Mouse (Mus musculus) kidney, embryonic 14.5 days (tissue): ENCODE results near the gene Lif. TPM values are rescaled to one million over a fixed set of nuclear protein-coding genes. Genes with fewer than 3 reads are reported as not detected.

Experiments
- ATAC-seq: fragments of 200-750 bp; cut with Nextera tagmentation; 2 replicates; pipeline ENCODE4 v1.8.0; 2017; ENCODE audit warnings: moderate number of reproducible peaks, mild to moderate bottlenecking, moderate TSS enrichment, moderate library complexity; ENCODE audit not compliant: low FRiP score, low TSS enrichment
- H3K27ac ChIP-seq: fragments of 300-500 bp; sonication (generic); 2 replicates; pipeline ENCODE4 v1.5.1; 2014; ENCODE audit warnings: low read depth, mild to moderate bottlenecking, low read length, moderate library complexity, mixed read lengths
- H3K27me3 ChIP-seq: fragments of 300-500 bp; sonication (generic); 2 replicates; pipeline ENCODE4 v1.6.1; 2014; ENCODE audit warnings: mild to moderate bottlenecking, low read length; ENCODE audit not compliant: control insufficient read depth, insufficient read depth
- H3K36me3 ChIP-seq: fragments of 300-500 bp; sonication (generic); 2 replicates; pipeline ENCODE4 v1.6.1; 2014; ENCODE audit warnings: low read length, mixed read lengths; ENCODE audit not compliant: control insufficient read depth, insufficient read depth
- H3K4me1 ChIP-seq: fragments of 300-500 bp; sonication (generic); 2 replicates; pipeline ENCODE4 v1.6.1; 2014; ENCODE audit warnings: low read length, mixed read lengths; ENCODE audit not compliant: control insufficient read depth, insufficient read depth
- H3K4me2 ChIP-seq: fragments of 300-500 bp; sonication (generic); replicated peaks from 2 replicates; pipeline ENCODE4 v1.6.1; 2014; ENCODE audit warnings: low read depth, mild to moderate bottlenecking, low read length
- H3K4me3 ChIP-seq: fragments of 300-500 bp; sonication (generic); 2 replicates; pipeline ENCODE4 v1.5.1; 2014; ENCODE audit warnings: mild to moderate bottlenecking, low read length
- H3K9ac ChIP-seq: fragments of 300-500 bp; sonication (generic); 2 replicates; pipeline ENCODE4 v1.6.1; 2014; ENCODE audit warnings: low read depth, mild to moderate bottlenecking, low read length, moderate library complexity
- H3K9me3 ChIP-seq: fragments of 300-500 bp; sonication (generic); 2 replicates; pipeline ENCODE4 v1.6.1; 2016; ENCODE audit warnings: low read length; ENCODE audit not compliant: control insufficient read depth
- WGBS: fragments of 180-500 bp; shearing (Covaris S2); extraction: QIAGEN DNeasy Blood & Tissue Kit; methylation state at CpG from one replicate; pipeline ENCODE4 v1.1.7; 2014; 5-methylcytosine and 5-hydroxymethylcytosine counted together
- polyA plus RNA-seq: library from polyadenylated mRNA; unstranded; fragments of >200 nt; fragmentation: Nextera tagmentation; extraction: Ambion mirVana; gene quantifications from 2 replicates; pipeline ENCODE4 v1.2.1, GENCODE M21; 2014

The Lif gene
- polyA plus RNA-seq, 1 experiment from 2014 or later, result not detected

- 68% methylated on average over 9 of the region's 9 CpGs for WGBS
- H3K4me2 ChIP-seq, result no peak overlapping the region
- no peak overlapping the region for H3K4me3 ChIP-seq
- H3K36me3 ChIP-seq, result no peaks in the 10 kb centered on the region
- H3K4me1 ChIP-seq, result peaks cover 8% of the 10 kb centered on the region
- H3K9me3 ChIP-seq, result no peaks in the 10 kb centered on the region
- no peak overlapping the region for H3K9ac ChIP-seq
- H3K27ac ChIP-seq, result no peak overlapping the region
- no peaks in the 10 kb centered on the region for H3K27me3 ChIP-seq
- no peak for ATAC-seq
These were observed 45.7 kb downstream of the Lif start for GRCm38 (mm10) chr11:4303033-4303432.

- Histone ChIP-seq H3K4me3 (no peak overlapping the region), H3K9me3 (no peaks in the 10 kb centered on the region), H3K9ac (no peak overlapping the region), H3K4me2 (no peak overlapping the region), H3K4me1 (peaks cover 17% of the 10 kb centered on the region), H3K27me3 (no peaks in the 10 kb centered on the region), H3K27ac (no peak overlapping the region), H3K36me3 (no peaks in the 10 kb centered on the region)
- ATAC-seq, result no peak
- 71% methylated on average over 4 of the region's 4 CpGs for WGBS
These were observed 46.8 kb downstream of the Lif start for GRCm38 (mm10) chr11:4304203-4304602.

- 82% methylated on average over 4 of the region's 4 CpGs for WGBS
- Histone ChIP-seq H3K36me3 (no peaks in the 10 kb centered on the region), H3K4me1 (peaks cover 12% of the 10 kb centered on the region), H3K4me2 (no peak overlapping the region), H3K4me3 (no peak overlapping the region), H3K9me3 (no peaks in the 10 kb centered on the region), H3K27ac (no peak overlapping the region), H3K9ac (no peak overlapping the region), H3K27me3 (no peaks in the 10 kb centered on the region)
- ATAC-seq, result no peak
These were observed 47.7 kb downstream of the Lif start for GRCm38 (mm10) chr11:4305090-4305489.

GRCm38 (mm10) chr11:4306086-4306485 lies 48.7 kb downstream of the Lif start:
- Histone ChIP-seq H3K9me3 (no peaks in the 10 kb centered on the region), H3K9ac (no peak overlapping the region), H3K4me2 (no peak overlapping the region), H3K4me3 (no peak overlapping the region), H3K4me1 (peaks cover 12% of the 10 kb centered on the region), H3K27me3 (no peaks in the 10 kb centered on the region), H3K27ac (no peak overlapping the region), H3K36me3 (no peaks in the 10 kb centered on the region)
- 62% methylated on average over 2 of the region's 2 CpGs for WGBS
- no peak for ATAC-seq

- H3K4me2 ChIP-seq, result peak overlapping the region; percentile 27
- no peaks in the 10 kb centered on the region for H3K36me3 ChIP-seq
- WGBS, result 13% methylated on average over 6 of the region's 6 CpGs
- peak overlapping the region; percentile 48; the same call in 1 of the 2 replicates for H3K27ac ChIP-seq
- H3K9me3 ChIP-seq, result no peaks in the 10 kb centered on the region
- H3K27me3 ChIP-seq, result no peaks in the 10 kb centered on the region
- peak; percentile 52 for ATAC-seq
- H3K4me1 ChIP-seq, result peaks cover 12% of the 10 kb centered on the region; the same call in 1 of the 2 replicates
- no peak overlapping the region for H3K4me3 ChIP-seq
- no peak overlapping the region for H3K9ac ChIP-seq
These were observed 50.7 kb downstream of the Lif start for GRCm38 (mm10) chr11:4308060-4308513.

- H3K36me3 ChIP-seq, result no peaks in the 10 kb centered on the region
- H3K4me3 ChIP-seq, result no peak overlapping the region; the same call in 1 of the 2 replicates
- no peaks in the 10 kb centered on the region for H3K9me3 ChIP-seq
- H3K9ac ChIP-seq, result no peak overlapping the region
- H3K27me3 ChIP-seq, result no peaks in the 10 kb centered on the region
- H3K27ac ChIP-seq, result peak overlapping the region; percentile 48; the same call in 1 of the 2 replicates
- peaks cover 12% of the 10 kb centered on the region; the same call in 1 of the 2 replicates for H3K4me1 ChIP-seq
- peak overlapping the region; percentile 27 for H3K4me2 ChIP-seq
- WGBS, result 26% methylated on average over 25 of the region's 25 CpGs
- ATAC-seq, result peak; percentile 61
These were observed 51.4 kb downstream of the Lif start for GRCm38 (mm10) chr11:4308514-4309450.

- peaks cover 12% of the 10 kb centered on the region; the same call in 1 of the 2 replicates for H3K4me1 ChIP-seq
- H3K27ac ChIP-seq, result no peak overlapping the region
- H3K4me2 ChIP-seq, result no peak overlapping the region
- no peaks in the 10 kb centered on the region for H3K27me3 ChIP-seq
- no peak overlapping the region for H3K4me3 ChIP-seq
- no peak for ATAC-seq
- H3K9ac ChIP-seq, result no peak overlapping the region
- no peaks in the 10 kb centered on the region for H3K36me3 ChIP-seq
- H3K9me3 ChIP-seq, result no peaks in the 10 kb centered on the region
- 87% methylated on average over 4 of the region's 4 CpGs for WGBS
These were observed 52.3 kb downstream of the Lif start for GRCm38 (mm10) chr11:4309613-4310012.

- WGBS, result 79% methylated on average over 4 of the region's 4 CpGs
- H3K27me3 ChIP-seq, result no peaks in the 10 kb centered on the region
- H3K9me3 ChIP-seq, result no peaks in the 10 kb centered on the region
- no peak for ATAC-seq
- no peak overlapping the region for H3K27ac ChIP-seq
- no peak overlapping the region for H3K4me2 ChIP-seq
- peaks cover 12% of the 10 kb centered on the region; the same call in 1 of the 2 replicates for H3K4me1 ChIP-seq
- no peak overlapping the region for H3K9ac ChIP-seq
- H3K4me3 ChIP-seq, result no peak overlapping the region
- H3K36me3 ChIP-seq, result no peaks in the 10 kb centered on the region
These were observed 53.0 kb downstream of the Lif start for GRCm38 (mm10) chr11:4310324-4310723.

- 63% methylated on average over 4 of the region's 4 CpGs for whole genome bisulfite sequencing
- no peak overlapping the region for H3K9ac ChIP-seq
- no peak for ATAC-seq
These were observed 54.8 kb downstream of the Lif start for GRCm38 (mm10) chr11:4312180-4312579.

More at GRCm38 (mm10) chr11:4312180-4312579, 54.8 kb downstream of the Lif start:
- no peaks in the 10 kb centered on the region for H3K36me3 ChIP-seq
- H3K4me1 ChIP-seq, result peaks cover 12% of the 10 kb centered on the region; the same call in 1 of the 2 replicates
- H3K4me3 ChIP-seq, result no peak overlapping the region
- H3K27ac ChIP-seq, result no peak overlapping the region
- H3K27me3 ChIP-seq, result no peaks in the 10 kb centered on the region
- no peak overlapping the region for H3K4me2 ChIP-seq
- H3K9me3 ChIP-seq, result no peaks in the 10 kb centered on the region
